Mouse (Mus musculus) hindbrain, embryonic 15.5 days (tissue): ENCODE measurements around the gene Ankrd36. TPM values are rescaled to one million over a fixed set of nuclear protein-coding genes. Genes with fewer than 3 reads are reported as not detected.

Source experiments
- ATAC-seq: fragments of 200-750 bp; cut with Nextera tagmentation; 2 replicates; pipeline ENCODE4 v1.8.0; 2017; ENCODE audit warnings: low read depth, moderate number of reproducible peaks, moderate TSS enrichment; ENCODE audit not compliant: low FRiP score
- H3K27ac ChIP-seq: fragments of 300-500 bp; sonication (generic); replicated peaks from 2 replicates; pipeline ENCODE4 v1.5.1; 2015; ENCODE audit warnings: mild to moderate bottlenecking, inconsistent platforms
- H3K27me3 ChIP-seq: fragments of 300-500 bp; sonication (generic); 2 replicates; pipeline ENCODE4 v1.6.1; 2015; ENCODE audit warnings: control low read depth, inconsistent platforms
- H3K36me3 ChIP-seq: fragments of 300-500 bp; sonication (generic); 2 replicates; pipeline ENCODE4 v1.6.1; 2015; ENCODE audit warnings: control low read depth, inconsistent platforms
- H3K4me1 ChIP-seq: fragments of 300-500 bp; sonication (generic); replicated peaks from 2 replicates; pipeline ENCODE4 v1.6.1; 2015; ENCODE audit warnings: control low read depth, inconsistent platforms
- H3K4me2 ChIP-seq: fragments of 300-500 bp; sonication (generic); 2 replicates; pipeline ENCODE4 v1.6.1; 2015; ENCODE audit warnings: moderate library complexity, mild to moderate bottlenecking, inconsistent platforms
- H3K4me3 ChIP-seq: fragments of 300-500 bp; sonication (generic); 2 replicates; pipeline ENCODE4 v1.5.1; 2015; ENCODE audit warnings: mild to moderate bottlenecking, inconsistent platforms
- H3K9ac ChIP-seq: fragments of 300-500 bp; sonication (generic); 2 replicates; pipeline ENCODE4 v1.6.1; 2015; ENCODE audit warnings: inconsistent platforms
- H3K9me3 ChIP-seq: fragments of 300-500 bp; sonication (generic); 2 replicates; pipeline ENCODE4 v1.6.1; 2016; ENCODE audit warnings: control low read depth, inconsistent platforms
- WGBS: fragments of 180-500 bp; shearing (Covaris S2); methylation state at CpG from one replicate; pipeline ENCODE4 v1.1.7; 2015; 5-methylcytosine and 5-hydroxymethylcytosine counted together
- polyA plus RNA-seq: library from polyadenylated mRNA; unstranded; fragments of >200 nt; fragmentation: Nextera tagmentation; extraction: Ambion mirVana; gene quantifications from 2 replicates; pipeline ENCODE4 v1.2.1, GENCODE M21; 2015

Gene Ankrd36
- polyA plus RNA-seq, 1 experiment from 2014 or later = not detected

DNA sequence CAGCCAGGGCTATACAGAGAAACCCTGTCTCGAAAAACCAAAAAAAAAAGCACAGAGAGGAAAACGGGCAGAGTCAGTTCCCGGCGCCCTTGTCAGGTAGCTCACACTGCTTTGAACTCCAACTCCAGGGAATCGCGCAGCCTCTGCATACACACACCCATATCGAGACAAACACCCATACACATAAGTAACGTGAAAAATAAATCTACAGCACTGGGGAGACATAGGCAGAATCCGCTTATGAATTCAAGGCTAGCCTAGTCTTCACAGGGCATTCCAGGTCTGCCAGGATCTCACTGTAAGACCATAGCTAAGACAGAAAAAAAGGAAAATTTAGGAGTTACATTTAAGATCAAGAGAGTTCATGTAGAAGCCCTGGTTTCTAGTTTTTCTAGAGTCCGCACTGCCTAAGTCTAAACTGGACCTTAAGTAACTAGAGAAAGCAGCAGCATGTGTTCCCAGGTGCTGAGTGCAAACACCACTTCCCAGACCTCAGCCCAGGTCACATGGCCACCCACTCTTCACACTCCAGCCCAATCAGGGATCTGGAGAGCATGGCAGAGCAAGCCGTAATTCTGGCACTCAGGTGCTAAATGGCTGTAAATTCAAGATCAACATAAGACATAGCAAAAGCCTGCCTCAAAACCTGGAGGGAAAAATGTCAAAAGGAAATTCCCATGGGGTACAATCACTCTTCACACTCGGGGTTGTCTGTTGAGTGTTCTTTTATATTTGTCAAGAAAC is 149.3 kb downstream of the Ankrd36 start:
- Histone ChIP-seq H3K27me3 (no peaks in the 10 kb centered on the region), H3K9ac (no peak overlapping the region), H3K4me2 (no peak overlapping the region), H3K36me3 (peaks cover 48% of the 10 kb centered on the region), H3K9me3 (no peaks in the 10 kb centered on the region), H3K4me3 (no peak overlapping the region), H3K4me1 (no peaks in the 10 kb centered on the region), H3K27ac (no peak overlapping the region)
- WGBS = 96% methylated on average over 12 of the region's 12 CpGs
- ATAC-seq = no peak

DNA sequence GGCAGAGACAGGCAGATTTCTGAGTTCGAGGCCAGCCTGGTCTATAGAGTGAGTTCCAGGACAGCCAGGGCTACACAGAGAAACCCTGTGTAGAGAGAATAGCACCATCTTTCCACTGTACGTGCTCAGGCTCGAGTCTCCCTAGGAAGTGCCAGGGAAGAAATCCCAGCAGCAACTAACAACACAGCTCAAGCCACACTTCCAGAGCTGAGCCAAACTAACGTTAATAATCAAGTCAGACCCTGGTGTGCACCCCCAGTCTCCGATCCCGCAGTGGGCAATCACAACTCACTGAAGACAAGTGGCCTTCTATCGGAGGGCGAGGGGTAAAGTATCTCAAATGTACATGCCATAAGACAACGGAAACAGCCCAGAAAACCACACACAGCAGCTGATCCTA is 160.1 kb downstream of the Ankrd36 start:
- no peak overlapping the region for H3K27ac ChIP-seq
- peaks cover 9% of the 10 kb centered on the region for H3K4me1 ChIP-seq
- no peak overlapping the region for H3K4me3 ChIP-seq
- WGBS = 92% methylated on average over 9 of the region's 9 CpGs
- H3K9ac ChIP-seq = no peak overlapping the region
- no peak overlapping the region for H3K4me2 ChIP-seq
- no peak for ATAC-seq
- H3K36me3 ChIP-seq = no peaks in the 10 kb centered on the region
- H3K27me3 ChIP-seq = no peaks in the 10 kb centered on the region
- no peaks in the 10 kb centered on the region for H3K9me3 ChIP-seq

DNA sequence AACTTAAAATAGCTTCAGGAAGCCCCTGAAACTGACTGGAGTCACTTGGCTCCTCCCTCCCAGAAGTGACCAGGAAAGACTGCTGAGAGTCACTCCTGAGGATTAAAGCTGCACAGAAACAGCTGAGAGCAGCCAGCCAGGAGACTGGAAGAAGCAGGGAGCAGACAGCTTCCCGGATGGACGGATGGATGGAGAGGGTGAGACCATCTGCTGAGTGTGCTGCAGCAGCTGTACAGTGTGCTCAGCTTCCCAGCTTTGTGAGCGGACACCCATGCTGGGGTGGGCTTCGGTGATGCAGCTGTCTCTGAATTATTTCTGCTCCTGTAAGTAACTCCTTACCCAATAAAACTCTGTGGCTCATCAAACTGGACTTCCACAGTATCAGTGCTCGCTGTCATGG is 162.9 kb downstream of the Ankrd36 start:
- H3K36me3 ChIP-seq = no peaks in the 10 kb centered on the region
- no peak overlapping the region for H3K4me2 ChIP-seq
- H3K9me3 ChIP-seq = no peaks in the 10 kb centered on the region
- no peak overlapping the region for H3K9ac ChIP-seq
- peaks cover 9% of the 10 kb centered on the region for H3K4me1 ChIP-seq
- ATAC-seq = 0 out of 2 replicates have a peak, but pooled peaks have one; percentile 65
- 39% methylated on average over 5 of the region's 5 CpGs for WGBS
- no peak overlapping the region for H3K27ac ChIP-seq
- H3K4me3 ChIP-seq = no peak overlapping the region
- H3K27me3 ChIP-seq = no peaks in the 10 kb centered on the region

DNA sequence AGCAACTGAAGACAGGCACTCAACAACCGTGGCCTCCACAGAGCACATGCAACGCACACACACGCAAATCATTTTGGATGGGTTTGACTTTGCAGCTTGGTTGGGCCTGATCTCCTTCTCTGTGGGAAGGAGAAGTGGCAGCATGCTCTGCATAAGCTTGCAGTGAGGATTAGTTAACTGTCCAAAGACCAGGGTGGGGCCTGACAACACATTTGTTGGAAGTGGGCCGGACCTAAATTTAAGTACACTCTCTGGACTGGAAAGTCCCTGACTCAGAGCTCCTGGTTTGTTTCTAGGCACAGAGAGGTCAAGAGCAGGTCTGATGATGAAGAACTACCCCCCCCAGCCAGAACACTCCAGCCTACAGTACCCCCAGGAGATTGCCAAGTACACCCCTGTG is 164.8 kb downstream of the Ankrd36 start:
- no peak overlapping the region for H3K27ac ChIP-seq
- no peaks in the 10 kb centered on the region for H3K36me3 ChIP-seq
- WGBS = 97% methylated on average over 4 of the region's 4 CpGs
- H3K4me1 ChIP-seq = peaks cover 14% of the 10 kb centered on the region
- no peaks in the 10 kb centered on the region for H3K9me3 ChIP-seq
- no peak for ATAC-seq
- no peak overlapping the region for H3K4me2 ChIP-seq
- no peak overlapping the region for H3K4me3 ChIP-seq
- H3K27me3 ChIP-seq = no peaks in the 10 kb centered on the region
- H3K9ac ChIP-seq = no peak overlapping the region

DNA sequence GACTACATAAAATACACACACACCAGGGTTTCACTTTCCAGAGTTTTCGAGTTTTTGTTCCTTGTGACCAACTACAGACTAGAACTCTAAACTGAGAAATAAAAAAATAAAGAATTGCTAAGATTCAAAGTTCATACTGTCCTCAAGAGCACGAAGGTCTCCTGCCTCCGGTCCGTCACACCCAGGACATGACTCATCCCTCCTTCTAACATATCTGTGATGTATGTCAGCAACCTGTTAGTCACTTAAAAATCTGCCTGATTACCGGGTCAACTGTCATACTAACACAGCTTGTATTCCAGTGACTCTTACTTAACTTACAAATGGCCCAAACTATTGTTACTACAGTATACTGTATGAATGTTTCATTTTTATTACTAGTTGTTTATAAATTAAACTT is 167.7 kb downstream of the Ankrd36 start:
- H3K36me3 ChIP-seq = no peaks in the 10 kb centered on the region
- WGBS = 92% methylated on average over 5 of the region's 5 CpGs
- H3K9me3 ChIP-seq = no peaks in the 10 kb centered on the region
- no peak overlapping the region for H3K9ac ChIP-seq
- H3K27ac ChIP-seq = no peak overlapping the region
- no peak for ATAC-seq
- H3K4me1 ChIP-seq = peaks cover 28% of the 10 kb centered on the region
- no peak overlapping the region for H3K4me3 ChIP-seq
- no peak overlapping the region for H3K4me2 ChIP-seq
- H3K27me3 ChIP-seq = no peaks in the 10 kb centered on the region

Other genes with a start within 250 kb of the Ankrd36 start
- 7.0 and 8.0 TPM in 2 replicates for gene Znrf3, start 124.8 kb upstream of the Ankrd36 start, polyA plus RNA-seq
- gene Xbp1, start 49.0 kb upstream of the Ankrd36 start, polyA plus RNA-seq = 150 and 157 TPM in 2 replicates
- gene Ccdc117, start 27.5 kb upstream of the Ankrd36 start, polyA plus RNA-seq = 10.7 and 11.6 TPM in 2 replicates
- 192 and 196 TPM in 2 replicates for gene Mrps24, start 146.0 kb downstream of the Ankrd36 start, polyA plus RNA-seq
- gene Urgcp, start 192.7 kb downstream of the Ankrd36 start, polyA plus RNA-seq = 33.5 TPM in 2 replicates
- gene Dbnl, start 218.8 kb downstream of the Ankrd36 start, polyA plus RNA-seq = 134 and 139 TPM in 2 replicates
- 2.7 and 3.3 TPM in 2 replicates for gene Pgam2, start 234.0 kb downstream of the Ankrd36 start, polyA plus RNA-seq